Mouse (Mus musculus) layer of hippocampus, adult 9-10 months (tissue): ENCODE data around the gene Pdcd1.
"Not testable (repeated sequence)": the region's sequence is repeated elsewhere in the genome, so short reads cannot be mapped to it uniquely, and the experiment has no call there.

Experiments used
- DNase-seq: peaks from one replicate; pipeline ENCODE4 v3.0.0; 2022; ENCODE audit warnings: low spot score

Gene Pdcd1

GRCm38 (mm10) chr1:94028741-94029140, 23.6 kb downstream of the Pdcd1 start:
- no peak for DNase-seq

GRCm38 (mm10) chr1:94027506-94028108, 24.7 kb downstream of the Pdcd1 start:
- DNase-seq = no peak

- DNase-seq = no peak
These were observed 32.2 kb downstream of the Pdcd1 start, which contains the start of gene Neu4 for GRCm38 (mm10) chr1:94020151-94020550. Gene Neu4, plus strand, starts transcription at chr1:94020451.

- DNase-seq = no peak
These were observed 40.7 kb downstream of the Pdcd1 start for GRCm38 (mm10) chr1:94011643-94012042.

GRCm38 (mm10) chr1:94008826-94009225, 43.5 kb downstream of the Pdcd1 start:
- peak; percentile 67 for DNase-seq

- DNase-seq = not testable (repeated sequence)
These were observed 46.3 kb downstream of the Pdcd1 start for GRCm38 (mm10) chr1:94005954-94006506.

GRCm38 (mm10) chr1:94001023-94001422, 51.3 kb downstream of the Pdcd1 start:
- no peak for DNase-seq

- DNase-seq = not testable (repeated sequence)
These were observed 60.9 kb downstream of the Pdcd1 start for GRCm38 (mm10) chr1:93991491-93991890.

GRCm38 (mm10) chr1:93991068-93991467, 61.3 kb downstream of the Pdcd1 start:
- DNase-seq = not testable (repeated sequence)

- not testable (repeated sequence) for DNase-seq
These were observed 62.1 kb downstream of the Pdcd1 start, which contains the start of gene Gal3st2c for GRCm38 (mm10) chr1:93990209-93990608. Gene Gal3st2c, plus strand, starts transcription at chr1:93990509.

- DNase-seq = no peak
These were observed 63.6 kb downstream of the Pdcd1 start for GRCm38 (mm10) chr1:93988786-93989185.
